Mouse (Mus musculus) limb, embryonic 10.5 days (tissue): ENCODE measurements around the gene Sgk1. TPM values are rescaled to one million over a fixed set of nuclear protein-coding genes. Genes with fewer than 3 reads are reported as not detected.

ENCODE experiments used
- DNase-seq: peaks from one replicate; pipeline ENCODE4 v3.0.0-alpha.2; 2017; ENCODE audit warnings: low spot score
- H3K27ac ChIP-seq: fragments of 300-500 bp; sonication (generic); 2 replicates; pipeline ENCODE4 v1.5.1; 2016; ENCODE audit warnings: mild to moderate bottlenecking
- H3K27me3 ChIP-seq: fragments of 300-500 bp; sonication (generic); 2 replicates; pipeline ENCODE4 v1.6.1; 2016; ENCODE audit warnings: low read depth, mild to moderate bottlenecking; ENCODE audit not compliant: poor library complexity, severe bottlenecking
- H3K36me3 ChIP-seq: fragments of 300-500 bp; sonication (generic); 2 replicates; pipeline ENCODE4 v1.6.1; 2016; ENCODE audit warnings: mild to moderate bottlenecking, moderate library complexity
- H3K4me1 ChIP-seq: fragments of 300-500 bp; sonication (generic); 2 replicates; pipeline ENCODE4 v1.6.1; 2016
- H3K4me3 ChIP-seq: fragments of 300-500 bp; sonication (generic); 2 replicates; pipeline ENCODE4 v1.5.1; 2016; ENCODE audit warnings: mild to moderate bottlenecking, moderate library complexity
- H3K9me3 ChIP-seq: fragments of 300-500 bp; sonication (generic); replicated peaks from 2 replicates; pipeline ENCODE4 v1.6.1; 2016; ENCODE audit warnings: mild to moderate bottlenecking
- WGBS: fragments of 180-500 bp; shearing (Covaris S2); methylation state at CpG from one replicate; pipeline ENCODE4 v1.1.7; 2016; 5-methylcytosine and 5-hydroxymethylcytosine counted together
- polyA plus RNA-seq: library from polyadenylated mRNA; unstranded; fragments of >200 nt; fragmentation: Nextera tagmentation; extraction: Ambion mirVana; gene quantifications from 2 replicates; pipeline ENCODE4 v1.2.1, GENCODE M21; 2016

Gene Sgk1
- polyA plus RNA-seq, 1 experiment from 2014 or later: 13.0 TPM

DNA sequence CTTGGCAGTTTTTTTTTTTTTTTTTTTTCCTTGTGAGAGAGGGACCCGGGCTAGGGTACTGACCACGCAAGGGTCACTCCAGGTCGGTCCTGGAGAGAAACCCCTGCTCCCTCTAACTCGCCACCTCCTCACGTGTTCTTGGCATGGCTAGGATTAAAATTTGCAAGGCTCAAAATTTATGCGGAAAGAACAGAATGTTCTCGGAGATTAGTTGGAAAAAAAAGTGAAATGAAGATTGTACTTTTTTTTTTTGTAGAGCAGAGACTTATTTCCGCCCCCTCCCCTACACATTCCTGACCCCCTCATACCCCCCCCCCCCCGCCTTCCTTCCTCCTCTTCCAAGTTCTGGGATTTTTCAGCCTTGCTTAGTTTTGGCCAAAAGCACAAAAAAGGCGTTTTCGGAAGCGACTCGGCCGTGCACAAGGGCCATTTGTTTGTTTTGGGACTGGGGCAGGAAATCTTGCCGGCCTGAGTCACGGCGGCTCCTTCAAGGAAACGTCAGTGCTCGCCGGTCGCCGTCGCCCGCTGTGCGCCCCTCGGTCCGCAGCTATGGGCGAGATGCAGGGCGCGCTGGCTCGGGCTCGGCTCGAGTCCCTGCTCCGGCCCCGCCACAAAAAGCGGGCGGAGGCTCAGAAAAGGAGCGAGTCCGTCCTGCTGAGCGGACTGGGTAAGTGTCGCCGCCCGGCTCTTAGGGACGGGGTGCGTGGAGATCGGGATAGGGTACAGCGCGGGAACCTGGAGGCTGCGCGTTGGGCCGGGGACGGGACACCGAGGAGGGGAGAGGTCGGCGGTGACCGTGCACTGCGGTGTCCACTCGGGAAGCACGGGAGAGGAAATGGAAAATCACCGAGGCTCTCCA lies 111.8 kb downstream of the Sgk1 start:
- H3K9me3 ChIP-seq: no peaks in the 10 kb centered on the region
- peaks cover 22% of the 10 kb centered on the region for H3K27me3 ChIP-seq
- WGBS: under 1% methylated on average over 59 of the region's 60 CpGs
- H3K27ac ChIP-seq: peak overlapping the region; percentile 88
- no peak for DNase-seq
- peaks cover 23% of the 10 kb centered on the region for H3K4me1 ChIP-seq
- peak overlapping the region; percentile 82 for H3K4me3 ChIP-seq
- H3K36me3 ChIP-seq: 0 out of 2 replicates have a peak, but pooled peaks cover 2% of the 10 kb centered on the region

GRCm38 (mm10) chr10:21994431-21994914 lies 112.5 kb downstream of the Sgk1 start:
- Histone ChIP-seq H3K36me3 (0 out of 2 replicates have a peak, but pooled peaks cover 3% of the 10 kb centered on the region), H3K27ac (peak overlapping the region; percentile 88), H3K9me3 (no peaks in the 10 kb centered on the region), H3K4me3 (peak overlapping the region; percentile 82), H3K27me3 (peaks cover 22% of the 10 kb centered on the region), H3K4me1 (peaks cover 23% of the 10 kb centered on the region)
- DNase-seq: peak; percentile 93
- WGBS: under 1% methylated on average over 40 of the region's 40 CpGs

GRCm38 (mm10) chr10:21995221-21995620 lies 113.2 kb downstream of the Sgk1 start:
- Histone ChIP-seq H3K36me3 (0 out of 2 replicates have a peak, but pooled peaks cover 3% of the 10 kb centered on the region), H3K9me3 (no peaks in the 10 kb centered on the region), H3K4me1 (peaks cover 23% of the 10 kb centered on the region), H3K4me3 (peak overlapping the region; percentile 82), H3K27ac (no peak overlapping the region), H3K27me3 (peaks cover 22% of the 10 kb centered on the region)
- WGBS: 14% methylated on average over 12 of the region's 12 CpGs
- DNase-seq: peak; percentile 51

DNA sequence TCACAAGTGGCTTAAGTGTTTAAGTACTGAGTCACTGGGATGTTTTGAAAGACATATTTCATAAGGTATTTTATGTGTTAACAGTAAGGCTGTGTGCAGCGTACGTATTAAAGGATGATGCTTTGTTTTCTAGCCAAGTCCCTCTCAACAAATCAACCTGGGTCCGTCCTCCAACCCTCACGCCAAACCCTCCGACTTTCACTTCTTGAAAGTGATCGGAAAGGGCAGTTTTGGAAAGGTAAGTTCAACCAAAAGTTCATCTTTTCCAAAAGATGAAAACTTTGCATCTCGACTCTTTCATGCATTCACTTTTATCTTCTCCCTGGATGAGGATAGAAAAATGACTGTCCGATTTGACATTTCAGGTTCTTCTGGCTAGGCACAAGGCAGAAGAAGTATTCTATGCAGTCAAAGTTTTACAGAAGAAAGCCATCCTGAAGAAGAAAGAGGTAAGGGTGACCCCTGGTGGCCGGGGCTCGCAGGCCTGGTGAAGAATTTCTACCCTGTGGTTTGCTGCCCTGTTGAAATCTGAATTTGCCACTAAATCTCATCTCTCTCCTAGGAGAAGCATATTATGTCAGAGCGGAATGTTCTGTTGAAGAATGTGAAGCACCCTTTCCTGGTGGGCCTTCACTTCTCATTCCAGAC lies 113.8 kb downstream of the Sgk1 start:
- Histone ChIP-seq H3K36me3 (0 out of 2 replicates have a peak, but pooled peaks cover 3% of the 10 kb centered on the region), H3K27ac (no peak overlapping the region), H3K27me3 (peaks cover 22% of the 10 kb centered on the region), H3K4me1 (peaks cover 23% of the 10 kb centered on the region), H3K4me3 (no peak overlapping the region), H3K9me3 (no peaks in the 10 kb centered on the region)
- peak; percentile 84 for DNase-seq
- 68% methylated on average over 11 of the region's 11 CpGs for WGBS

DNA sequence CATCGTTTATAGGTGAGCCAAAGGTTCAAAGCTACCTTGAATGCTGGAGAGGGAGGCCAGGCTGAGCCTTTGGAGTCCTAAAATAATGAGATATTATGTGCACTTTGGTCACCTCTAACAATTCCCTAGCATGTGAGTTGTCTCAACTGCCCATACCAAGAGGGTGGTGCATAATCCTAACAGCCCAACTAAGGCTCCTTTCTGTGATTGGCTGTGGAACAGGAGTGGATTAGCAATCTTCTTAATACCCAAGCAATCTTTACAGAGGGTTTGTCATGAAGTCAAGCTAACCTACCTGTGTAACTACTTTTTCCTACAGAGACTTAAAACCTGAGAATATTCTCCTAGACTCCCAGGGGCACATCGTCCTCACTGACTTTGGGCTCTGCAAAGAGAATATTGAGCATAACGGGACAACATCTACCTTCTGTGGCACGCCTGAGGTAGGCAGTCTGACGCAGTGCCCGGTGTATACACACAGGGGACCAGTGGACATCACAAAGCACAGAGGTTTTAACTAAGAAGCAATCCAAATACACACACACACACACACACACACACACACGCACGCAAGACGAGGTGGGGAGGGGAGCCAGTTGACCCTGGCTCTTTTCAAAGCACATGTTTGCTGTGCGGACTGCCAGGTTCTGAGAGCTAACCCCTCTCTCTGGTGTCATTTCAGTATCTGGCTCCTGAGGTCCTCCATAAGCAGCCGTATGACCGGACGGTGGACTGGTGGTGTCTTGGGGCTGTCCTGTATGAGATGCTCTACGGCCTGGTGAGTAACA lies 114.9 kb downstream of the Sgk1 start:
- Histone ChIP-seq H3K4me3 (no peak overlapping the region), H3K36me3 (0 out of 2 replicates have a peak, but pooled peaks cover 3% of the 10 kb centered on the region), H3K4me1 (peaks cover 14% of the 10 kb centered on the region), H3K27me3 (peaks cover 12% of the 10 kb centered on the region), H3K9me3 (no peaks in the 10 kb centered on the region), H3K27ac (no peak overlapping the region)
- WGBS: 92% methylated on average over 14 of the region's 14 CpGs
- no peak for DNase-seq

DNA sequence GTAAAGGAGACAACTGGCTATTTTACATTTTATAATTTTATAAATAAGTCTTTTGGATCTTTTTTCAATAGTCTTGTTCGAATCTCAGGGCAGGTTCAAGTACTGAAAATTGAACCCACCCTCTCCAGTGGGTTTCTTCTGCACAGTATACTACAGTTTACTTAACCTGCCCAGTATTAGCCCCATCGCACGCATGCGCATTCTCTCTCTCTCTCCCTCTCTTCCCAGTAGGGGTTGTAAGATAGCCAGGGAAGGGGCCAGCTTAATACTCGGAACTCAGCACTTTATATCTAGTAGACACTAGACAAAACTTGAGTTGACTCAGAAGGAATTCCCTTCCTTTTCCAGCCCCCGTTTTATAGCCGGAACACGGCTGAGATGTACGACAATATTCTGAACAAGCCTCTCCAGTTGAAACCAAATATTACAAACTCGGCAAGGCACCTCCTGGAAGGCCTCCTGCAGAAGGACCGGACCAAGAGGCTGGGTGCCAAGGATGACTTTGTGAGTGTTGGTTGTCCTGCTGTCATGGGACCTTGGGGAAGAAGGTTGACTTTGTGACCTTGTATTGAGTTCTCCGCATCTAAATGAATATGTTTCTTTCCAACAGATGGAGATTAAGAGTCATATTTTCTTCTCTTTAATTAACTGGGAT lies 115.7 kb downstream of the Sgk1 start:
- H3K4me3 ChIP-seq: no peak overlapping the region
- DNase-seq: no peak
- H3K27me3 ChIP-seq: peaks cover 4% of the 10 kb centered on the region
- no peak overlapping the region for H3K27ac ChIP-seq
- 95% methylated on average over 12 of the region's 12 CpGs for WGBS
- H3K4me1 ChIP-seq: peaks cover 8% of the 10 kb centered on the region
- H3K9me3 ChIP-seq: no peaks in the 10 kb centered on the region
- 0 out of 2 replicates have a peak, but pooled peaks cover 3% of the 10 kb centered on the region for H3K36me3 ChIP-seq

GRCm38 (mm10) chr10:21998503-21999180 lies 116.7 kb downstream of the Sgk1 start:
- H3K4me3 ChIP-seq: no peak overlapping the region
- no peak overlapping the region for H3K27ac ChIP-seq
- no peaks in the 10 kb centered on the region for H3K27me3 ChIP-seq
- 0 out of 2 replicates have a peak, but pooled peaks cover 2% of the 10 kb centered on the region for H3K4me1 ChIP-seq
- no peak for DNase-seq
- WGBS: 83% methylated on average over 28 of the region's 28 CpGs
- H3K9me3 ChIP-seq: no peaks in the 10 kb centered on the region
- H3K36me3 ChIP-seq: 0 out of 2 replicates have a peak, but pooled peaks cover 3% of the 10 kb centered on the region

GRCm38 (mm10) chr10:22000491-22001306 lies 118.7 kb downstream of the Sgk1 start:
- H3K27me3 ChIP-seq: no peaks in the 10 kb centered on the region
- 79% methylated on average over 10 of the region's 10 CpGs for WGBS

DNA sequence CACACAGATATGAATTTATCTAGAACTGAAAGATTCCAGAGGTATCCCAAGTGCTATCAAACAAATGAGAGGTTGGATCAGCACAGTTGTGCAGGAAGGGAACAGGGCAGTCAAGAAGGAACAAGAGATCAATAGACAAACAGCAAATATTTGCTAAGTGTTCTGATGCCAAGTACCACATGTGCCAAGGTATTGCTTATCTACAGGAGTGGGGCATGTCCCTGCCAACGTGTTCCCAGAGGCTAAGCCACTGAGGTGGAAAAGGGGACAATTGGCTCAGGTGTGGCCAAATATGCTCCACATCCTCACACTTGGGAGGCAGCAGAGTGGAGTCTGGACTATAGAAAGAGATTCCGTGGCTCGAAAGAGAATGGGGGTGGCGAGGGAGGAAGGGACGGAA lies 119.6 kb downstream of the Sgk1 start:
- H3K4me3 ChIP-seq: no peak overlapping the region
- 79% methylated on average over 5 of the region's 5 CpGs for WGBS
- no peaks in the 10 kb centered on the region for H3K27me3 ChIP-seq
- no peak overlapping the region for H3K27ac ChIP-seq
- no peaks in the 10 kb centered on the region for H3K9me3 ChIP-seq
- 0 out of 2 replicates have a peak, but pooled peaks cover 3% of the 10 kb centered on the region for H3K36me3 ChIP-seq
- H3K4me1 ChIP-seq: no peaks in the 10 kb centered on the region
- no peak for DNase-seq

More at GRCm38 (mm10) chr10:22000491-22001306, 118.7 kb downstream of the Sgk1 start:
- no peak for DNase-seq
- H3K9me3 ChIP-seq: no peaks in the 10 kb centered on the region
- 0 out of 2 replicates have a peak, but pooled peaks cover 3% of the 10 kb centered on the region for H3K36me3 ChIP-seq
- H3K4me1 ChIP-seq: no peaks in the 10 kb centered on the region
- no peak overlapping the region for H3K4me3 ChIP-seq
- H3K27ac ChIP-seq: no peak overlapping the region

DNA sequence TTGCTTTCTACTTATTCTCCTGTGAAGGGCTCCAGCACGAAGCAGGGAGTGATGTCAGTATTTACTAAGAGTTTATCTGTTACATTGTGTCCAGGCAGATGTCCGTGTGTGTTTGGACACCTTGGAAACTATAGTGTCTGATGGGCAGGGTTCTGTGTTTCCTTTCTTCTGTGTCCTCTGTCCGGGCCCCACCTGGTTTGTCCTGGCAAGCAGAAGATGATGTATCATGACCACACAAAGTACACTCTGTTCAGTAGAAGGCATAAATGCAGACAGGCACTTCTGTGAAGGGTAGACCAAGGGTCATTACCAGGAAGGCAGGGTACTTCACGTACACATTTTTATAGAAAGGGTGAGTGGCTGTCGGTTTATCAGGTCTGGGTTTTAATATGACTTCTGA lies 122.8 kb downstream of the Sgk1 start:
- WGBS: 84% methylated on average over 5 of the region's 5 CpGs
- no peak for DNase-seq
- no peak overlapping the region for H3K4me3 ChIP-seq
- no peak overlapping the region for H3K27ac ChIP-seq
- H3K4me1 ChIP-seq: no peaks in the 10 kb centered on the region
- no peaks in the 10 kb centered on the region for H3K9me3 ChIP-seq
- no peaks in the 10 kb centered on the region for H3K36me3 ChIP-seq
- H3K27me3 ChIP-seq: no peaks in the 10 kb centered on the region

DNA sequence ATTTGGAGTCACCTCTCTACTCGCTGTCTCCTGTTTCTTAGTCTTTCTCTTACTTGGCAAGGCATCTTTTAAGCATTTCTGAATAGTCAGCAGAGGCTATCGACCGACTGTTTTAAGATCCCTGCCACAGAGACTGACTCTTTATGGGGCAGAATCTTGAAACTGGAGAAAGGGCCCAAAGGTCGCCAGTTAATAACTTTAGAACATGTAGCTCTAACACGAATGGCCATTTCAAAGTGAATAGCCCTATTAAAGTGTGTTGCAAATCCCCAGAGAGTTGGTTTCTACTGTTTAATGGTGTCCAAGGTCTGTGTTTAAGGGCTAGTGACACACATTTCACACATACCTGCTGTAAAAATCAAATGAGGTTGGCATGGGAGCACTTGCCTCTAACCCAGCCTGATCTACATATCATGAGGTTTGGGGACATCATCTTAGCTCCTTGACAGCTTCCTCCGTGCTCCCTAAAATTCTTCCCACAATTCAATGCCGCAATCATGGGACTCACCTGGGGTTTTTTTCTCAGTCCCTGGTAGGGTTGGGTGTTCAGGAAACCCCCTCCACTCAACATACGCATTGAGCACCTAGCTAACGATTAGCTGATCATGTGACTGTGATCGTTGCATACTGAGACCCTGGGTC lies 125.3 kb downstream of the Sgk1 start:
- DNase-seq: no peak
- WGBS: 78% methylated on average over 10 of the region's 10 CpGs
- Histone ChIP-seq H3K9me3 (no peaks in the 10 kb centered on the region), H3K27ac (no peak overlapping the region), H3K4me3 (no peak overlapping the region), H3K27me3 (no peaks in the 10 kb centered on the region), H3K4me1 (no peaks in the 10 kb centered on the region), H3K36me3 (no peaks in the 10 kb centered on the region)
